In the genomic region with DNA sequence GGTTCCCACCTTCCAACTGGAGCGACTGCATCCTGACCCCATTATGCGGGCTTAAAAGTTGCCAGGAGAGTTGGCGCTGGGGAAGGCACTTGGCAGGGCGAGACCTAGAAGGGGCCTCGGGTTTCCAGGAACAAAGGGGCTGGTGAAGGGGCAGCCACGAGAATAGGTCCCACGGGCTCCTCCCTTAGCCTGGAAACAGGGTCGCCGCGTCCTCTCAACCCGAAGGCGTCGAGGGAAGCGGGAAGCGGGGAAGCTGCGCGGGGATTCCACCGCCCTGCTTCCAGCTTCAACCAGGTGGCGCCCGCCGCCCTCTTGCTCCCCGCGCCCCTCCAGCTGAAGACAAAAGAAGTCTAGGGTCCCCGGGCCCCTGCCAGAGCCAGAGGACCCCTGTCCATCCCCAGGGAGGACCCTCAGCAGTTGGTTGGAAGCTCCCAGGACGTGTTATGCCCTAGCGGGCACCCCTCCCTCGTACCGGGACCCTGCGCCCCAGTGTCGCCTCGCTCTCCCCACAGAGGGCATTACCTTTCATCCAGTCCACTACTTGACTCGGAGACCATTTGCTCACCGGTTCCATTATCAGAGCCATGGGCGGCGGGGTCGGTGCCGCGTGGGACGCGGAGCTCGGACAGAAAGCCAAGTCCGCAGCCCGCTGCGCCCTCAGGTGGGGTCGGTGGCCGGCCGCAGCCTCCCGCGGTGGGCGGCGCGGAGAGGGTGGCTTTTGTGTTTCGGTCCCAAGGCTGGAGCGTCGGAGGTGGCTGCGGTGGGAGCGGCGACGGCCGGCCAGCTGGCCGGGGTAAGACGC, we compare ENCODE assay signal across 9 mouse cellular contexts. TPM values are rescaled to one million over a fixed set of nuclear protein-coding genes. Genes with fewer than 3 reads are reported as not detected.
DNase-seq lines count a peak whose midpoint lies in the region; ATAC-seq and TF ChIP-seq lines count a peak whose summit lies in the region.
"Had no signal": no experiment of that assay in that cellular context is flagged by ENCODE, and none has a peak within 500 bp of the region (broad histone marks: within the 10 kb centered on the region; RNA-seq: fewer than 3 reads in every experiment).

No protein-coding gene starts in this region.

- no peaks in the 10 kb centered on the region for H3K4me1 ChIP-seq in hindbrain, embryonic 12.5 days
- no peaks in the 10 kb centered on the region for H3K4me1 ChIP-seq in liver, embryonic 15.5 days (replicated peaks)
- no peaks in the 10 kb centered on the region for H3K4me1 ChIP-seq in small intestine, adult 2 months (ENCODE audit: control insufficient read depth, insufficient read depth, insufficient read length, low read length)

- peak overlapping the region; percentile 84 for H3K27ac ChIP-seq in hindbrain, embryonic 12.5 days
- H3K27ac ChIP-seq in liver, embryonic 15.5 days (replicated peaks): no peak overlapping the region
- no peak overlapping the region for H3K27ac ChIP-seq in small intestine, adult 2 months (ENCODE audit: insufficient read depth, low read depth, low read length)
- H3K27ac ChIP-seq: macrophage had no signal

- H3K4me3 ChIP-seq in hindbrain, embryonic 12.5 days: peak overlapping the region; percentile 63
- peak overlapping the region; percentile 47 for H3K4me3 ChIP-seq in liver, embryonic 15.5 days (replicated peaks)
- peak overlapping the region; percentile 54 for H3K4me3 ChIP-seq in small intestine, adult 2 months (ENCODE audit: low read depth, low read length)

- peak overlapping the region; percentile 75 for H3K9ac ChIP-seq in hindbrain, embryonic 12.5 days
- no peak overlapping the region for H3K9ac ChIP-seq in liver, embryonic 15.5 days

- no peak for TF ChIP-seq CTCF in small intestine, adult 2 months (IDR thresholded peaks at IDR 0.05; ENCODE audit: extremely low read depth, insufficient read length, insufficient replicate concordance, low read depth, low read length)

- ATAC-seq in hindbrain, embryonic 12.5 days (ENCODE audit: low FRiP score): peak; percentile 65
- no peak for ATAC-seq in liver, embryonic 15.5 days (ENCODE audit: insufficient read depth)

- no peaks in the 10 kb centered on the region for H3K9me3 ChIP-seq in hindbrain, embryonic 12.5 days (replicated peaks)
- no peaks in the 10 kb centered on the region for H3K9me3 ChIP-seq in liver, embryonic 15.5 days (replicated peaks)

- 17% methylated on average over 61 of the region's 62 CpGs for WGBS in hindbrain, embryonic 12.5 days
- 21% methylated on average over 60 of the region's 62 CpGs for WGBS in liver, embryonic 15.5 days (ENCODE audit: insufficient replicate concordance)
- 15% methylated on average over 49 of the region's 62 CpGs for WGBS in small intestine, adult 2 months

- no peaks in the 10 kb centered on the region for H3K27me3 ChIP-seq in hindbrain, embryonic 12.5 days
- peaks cover 38% of the 10 kb centered on the region for H3K27me3 ChIP-seq in liver, embryonic 15.5 days
- peaks cover 8% of the 10 kb centered on the region; the same call in 1 of the 2 replicates for H3K27me3 ChIP-seq in small intestine, adult 2 months (ENCODE audit: control insufficient read depth, insufficient read depth, low read length)

- H3K4me2 ChIP-seq in hindbrain, embryonic 12.5 days (replicated peaks): peak overlapping the region; percentile 59
- H3K4me2 ChIP-seq in liver, embryonic 15.5 days: peak overlapping the region; percentile 63

- H3K36me3 ChIP-seq in hindbrain, embryonic 12.5 days: no peaks in the 10 kb centered on the region
- H3K36me3 ChIP-seq in liver, embryonic 15.5 days (replicated peaks): no peaks in the 10 kb centered on the region
- H3K36me3 ChIP-seq in small intestine, adult 2 months (ENCODE audit: control insufficient read depth, insufficient read depth, low read length): no peaks in the 10 kb centered on the region

- peak; percentile 13 for DNase-seq in kidney, adult 18-20 months
- no peak for DNase-seq in kidney, adult 8-10 months
- DNase-seq in adrenal gland, postnatal 10 days: peak; percentile 1
- peak; percentile 65 for DNase-seq in embryo, embryonic 11 days
- DNase-seq in adipocyte (ENCODE audit: low spot score): no peak

- no peak for TF ChIP-seq POLR2A in small intestine, adult 2 months (IDR thresholded peaks at IDR 0.05; ENCODE audit: low read depth, low read length)

RNA-seq across cellular contexts. Expression of a gene that starts 0.6 kb away (rescaled TPM):
- total RNA-seq in adrenal gland, postnatal 10 days (2021): 1 to 10 TPM; 4.5 to 6.6 TPM
- 7.8 and 8.2 TPM in 2 replicates for polyA plus RNA-seq in hindbrain, embryonic 12.5 days (2016; fragmentation: Nextera tagmentation; extraction: Ambion mirVana)
- 0.02 and 0.03 TPM in 2 replicates for polyA plus RNA-seq in liver, embryonic 15.5 days (2015; fragmentation: Nextera tagmentation; extraction: Ambion mirVana)
- polyA plus RNA-seq in small intestine, adult 2 months (2012; rRNA removed): 0.06 TPM in 1 of 2 replicates, not detected in the other
- polyA plus RNA-seq: macrophage had no signal

Comparison
In these comparisons a context has a peak if more than half of its experiments do, and no peak if none do; other contexts are left out.
1. DNase-seq: peak in kidney, adult 18-20 months (single experiment), adrenal gland, postnatal 10 days (single experiment) and embryo, embryonic 11 days (single experiment); none in kidney, adult 8-10 months (0 of 2) and adipocyte (single experiment).
2. Peak in every context shown above with its lines, with median percentiles within 50 percentile points of each other: H3K4me3 ChIP-seq.